Mouse (Mus musculus): Measurements from ENCODE around the gene Pdpk1. TPM values are rescaled to one million over a fixed set of nuclear protein-coding genes. Genes with fewer than 3 reads are reported as not detected.

The Pdpk1 gene
- polyA plus RNA-seq, 1 experiment from 2014 or later = 36.5 TPM

GRCm38 (mm10) chr17:24168590-24169277 lies 18.0 kb upstream of the Pdpk1 start:
- peak; percentile 78 for DNase-seq (ENCODE audit: low spot score)
- ATAC-seq (ENCODE audit: insufficient number of reproducible peaks, low FRiP score, low TSS enrichment, low read depth) = peak; percentile 59; the same call in 1 of the 2 replicates
- Histone ChIP-seq H3K4me1 (ENCODE audit: control insufficient read depth, insufficient read depth, low read length) (peaks cover 11% of the 10 kb centered on the region), H3K4me2 (ENCODE audit: low read depth, severe bottlenecking) (peak overlapping the region; percentile 86), H3K27ac (replicated peaks; ENCODE audit: low read depth, low read length) (peak overlapping the region; percentile 93), H3K9me3 (ENCODE audit: control insufficient read depth, low read length) (no peaks in the 10 kb centered on the region), H3K36me3 (ENCODE audit: control insufficient read depth, insufficient read depth, low read length) (peaks cover 11% of the 10 kb centered on the region; the same call in 1 of the 2 replicates), H3K27me3 (ENCODE audit: control insufficient read depth, insufficient read depth, low read length) (no peaks in the 10 kb centered on the region), H3K4me3 (ENCODE audit: low read depth, low read length) (peak overlapping the region; percentile 91), H3K9ac (ENCODE audit: low read length) (peak overlapping the region; percentile 95)
- under 1% methylated on average over 41 of the region's 41 CpGs for WGBS

- ATAC-seq (ENCODE audit: insufficient number of reproducible peaks, low FRiP score, low TSS enrichment, low read depth) (no peak), DNase-seq (ENCODE audit: low spot score) (no peak)
- peaks cover 11% of the 10 kb centered on the region for H3K4me1 ChIP-seq (ENCODE audit: control insufficient read depth, insufficient read depth, low read length)
- H3K27me3 ChIP-seq (ENCODE audit: control insufficient read depth, insufficient read depth, low read length) = no peaks in the 10 kb centered on the region
- H3K27ac ChIP-seq (replicated peaks; ENCODE audit: low read depth, low read length) = no peak overlapping the region
- peaks cover 11% of the 10 kb centered on the region; the same call in 1 of the 2 replicates for H3K36me3 ChIP-seq (ENCODE audit: control insufficient read depth, insufficient read depth, low read length)
- peak overlapping the region; percentile 91 for H3K4me3 ChIP-seq (ENCODE audit: low read depth, low read length)
- peak overlapping the region; percentile 95 for H3K9ac ChIP-seq (ENCODE audit: low read length)
- WGBS = 51% methylated on average over 7 of the region's 7 CpGs
- peak overlapping the region; percentile 86 for H3K4me2 ChIP-seq (ENCODE audit: low read depth, severe bottlenecking)
- no peaks in the 10 kb centered on the region for H3K9me3 ChIP-seq (ENCODE audit: control insufficient read depth, low read length)
Observed at GRCm38 (mm10) chr17:24167891-24168505, 17.3 kb upstream of the Pdpk1 start.

GRCm38 (mm10) chr17:24167120-24167519 lies 16.4 kb upstream of the Pdpk1 start:
- H3K9ac ChIP-seq (ENCODE audit: low read length) = no peak overlapping the region
- no peak overlapping the region for H3K4me3 ChIP-seq (ENCODE audit: low read depth, low read length)
- no peaks in the 10 kb centered on the region for H3K27me3 ChIP-seq (ENCODE audit: control insufficient read depth, insufficient read depth, low read length)
- DNase-seq (ENCODE audit: low spot score) = no peak
- H3K36me3 ChIP-seq (ENCODE audit: control insufficient read depth, insufficient read depth, low read length) = peaks cover 11% of the 10 kb centered on the region; the same call in 1 of the 2 replicates
- WGBS = 91% methylated on average over 6 of the region's 6 CpGs
- no peak overlapping the region for H3K27ac ChIP-seq (replicated peaks; ENCODE audit: low read depth, low read length)
- H3K4me1 ChIP-seq (ENCODE audit: control insufficient read depth, insufficient read depth, low read length) = peaks cover 15% of the 10 kb centered on the region
- no peaks in the 10 kb centered on the region for H3K9me3 ChIP-seq (ENCODE audit: control insufficient read depth, low read length)
- H3K4me2 ChIP-seq (ENCODE audit: low read depth, severe bottlenecking) = no peak overlapping the region
- no peak for ATAC-seq (ENCODE audit: insufficient number of reproducible peaks, low FRiP score, low TSS enrichment, low read depth)

- DNase-seq (ENCODE audit: low spot score) (no peak), ATAC-seq (ENCODE audit: insufficient number of reproducible peaks, low FRiP score, low TSS enrichment, low read depth) (no peak)
- H3K9ac ChIP-seq (ENCODE audit: low read length) = no peak overlapping the region
- no peaks in the 10 kb centered on the region for H3K27me3 ChIP-seq (ENCODE audit: control insufficient read depth, insufficient read depth, low read length)
- 83% methylated on average over 11 of the region's 11 CpGs for WGBS
- H3K4me1 ChIP-seq (ENCODE audit: control insufficient read depth, insufficient read depth, low read length) = peaks cover 10% of the 10 kb centered on the region
- H3K36me3 ChIP-seq (ENCODE audit: control insufficient read depth, insufficient read depth, low read length) = peaks cover 11% of the 10 kb centered on the region; the same call in 1 of the 2 replicates
- H3K27ac ChIP-seq (replicated peaks; ENCODE audit: low read depth, low read length) = no peak overlapping the region
- H3K9me3 ChIP-seq (ENCODE audit: control insufficient read depth, low read length) = no peaks in the 10 kb centered on the region
- no peak overlapping the region for H3K4me2 ChIP-seq (ENCODE audit: low read depth, severe bottlenecking)
- no peak overlapping the region for H3K4me3 ChIP-seq (ENCODE audit: low read depth, low read length)
Observed at GRCm38 (mm10) chr17:24164566-24165259, 14.0 kb upstream of the Pdpk1 start.

- Histone ChIP-seq H3K36me3 (ENCODE audit: control insufficient read depth, insufficient read depth, low read length) (peaks cover 11% of the 10 kb centered on the region; the same call in 1 of the 2 replicates), H3K4me2 (ENCODE audit: low read depth, severe bottlenecking) (peak within 1 kb of the TSS; percentile 83), H3K27ac (replicated peaks; ENCODE audit: low read depth, low read length) (no peak within 1 kb of the TSS), H3K9ac (ENCODE audit: low read length) (peak within 1 kb of the TSS; percentile 54), H3K9me3 (ENCODE audit: control insufficient read depth, low read length) (no peaks in the 10 kb centered on the region), H3K27me3 (ENCODE audit: control insufficient read depth, insufficient read depth, low read length) (no peaks in the 10 kb centered on the region), H3K4me1 (ENCODE audit: control insufficient read depth, insufficient read depth, low read length) (peaks cover 10% of the 10 kb centered on the region), H3K4me3 (ENCODE audit: low read depth, low read length) (peak within 1 kb of the TSS; percentile 56)
- ATAC-seq (ENCODE audit: insufficient number of reproducible peaks, low FRiP score, low TSS enrichment, low read depth) (peak; percentile 94), DNase-seq (ENCODE audit: low spot score) (peak; percentile 100)
- under 1% methylated on average over 47 of the region's 47 CpGs for WGBS
Observed at GRCm38 (mm10) chr17:24163176-24163962, 12.6 kb upstream of the Pdpk1 start, which contains the start of gene Amdhd2. Amdhd2 (minus strand) TSS chr17:24163766.

GRCm38 (mm10) chr17:24162584-24163175 lies 12.0 kb upstream of the Pdpk1 start:
- H3K4me1 ChIP-seq (ENCODE audit: control insufficient read depth, insufficient read depth, low read length) = peaks cover 4% of the 10 kb centered on the region
- ATAC-seq (ENCODE audit: insufficient number of reproducible peaks, low FRiP score, low TSS enrichment, low read depth) (no peak), DNase-seq (ENCODE audit: low spot score) (no peak)
- peak overlapping the region; percentile 54 for H3K9ac ChIP-seq (ENCODE audit: low read length)
- peak overlapping the region; percentile 83 for H3K4me2 ChIP-seq (ENCODE audit: low read depth, severe bottlenecking)
- H3K27me3 ChIP-seq (ENCODE audit: control insufficient read depth, insufficient read depth, low read length) = no peaks in the 10 kb centered on the region
- no peak overlapping the region for H3K27ac ChIP-seq (replicated peaks; ENCODE audit: low read depth, low read length)
- peaks cover 9% of the 10 kb centered on the region; the same call in 1 of the 2 replicates for H3K36me3 ChIP-seq (ENCODE audit: control insufficient read depth, insufficient read depth, low read length)
- WGBS = 27% methylated on average over 17 of the region's 17 CpGs
- H3K4me3 ChIP-seq (ENCODE audit: low read depth, low read length) = peak overlapping the region; percentile 56
- no peaks in the 10 kb centered on the region for H3K9me3 ChIP-seq (ENCODE audit: control insufficient read depth, low read length)

GRCm38 (mm10) chr17:24161466-24161865 lies 10.7 kb upstream of the Pdpk1 start:
- WGBS = 86% methylated on average over 5 of the region's 5 CpGs
- Histone ChIP-seq H3K4me3 (ENCODE audit: low read depth, low read length) (no peak overlapping the region), H3K4me2 (ENCODE audit: low read depth, severe bottlenecking) (no peak overlapping the region), H3K27ac (replicated peaks; ENCODE audit: low read depth, low read length) (no peak overlapping the region), H3K36me3 (ENCODE audit: control insufficient read depth, insufficient read depth, low read length) (peaks cover 4% of the 10 kb centered on the region; the same call in 1 of the 2 replicates), H3K9me3 (ENCODE audit: control insufficient read depth, low read length) (no peaks in the 10 kb centered on the region), H3K9ac (ENCODE audit: low read length) (no peak overlapping the region), H3K4me1 (ENCODE audit: control insufficient read depth, insufficient read depth, low read length) (peaks cover 3% of the 10 kb centered on the region), H3K27me3 (ENCODE audit: control insufficient read depth, insufficient read depth, low read length) (no peaks in the 10 kb centered on the region)
- DNase-seq (ENCODE audit: low spot score) (no peak), ATAC-seq (ENCODE audit: insufficient number of reproducible peaks, low FRiP score, low TSS enrichment, low read depth) (no peak)
